Mouse (Mus musculus): Measurements from ENCODE around the gene Hbq1b. TPM values are rescaled to one million over a fixed set of nuclear protein-coding genes. Genes with fewer than 3 reads are reported as not detected.
A peak's percentile ranks its signal among the peaks of the same experiment; 100 is the strongest.
"Not testable (repeated sequence)": the region's sequence is repeated elsewhere in the genome, so short reads cannot be mapped to it uniquely, and the experiment has no call there.

Hbq1b gene
- polyA plus RNA-seq, 1 experiment = 2.9 TPM

GRCm38 (mm10) chr11:32297866-32298531 lies 11.2 kb downstream of the Hbq1b start:
- Histone ChIP-seq H3K4me3 (replicated peaks) (no peak overlapping the region), H3K36me3 (replicated peaks; ENCODE audit: low read length) (no peaks in the 10 kb centered on the region), H3K4me1 (peaks cover 12% of the 10 kb centered on the region), H3K9me3 (no peaks in the 10 kb centered on the region), H3K27me3 (replicated peaks) (peaks cover 39% of the 10 kb centered on the region)
- no peak for TF ChIP-seq FLI1 (IDR thresholded peaks at IDR 0.05; ENCODE audit: low read length)
- no peak for TF ChIP-seq GATA1 (IDR thresholded peaks at IDR 0.05; ENCODE audit: borderline replicate concordance, low read length)

DNA sequence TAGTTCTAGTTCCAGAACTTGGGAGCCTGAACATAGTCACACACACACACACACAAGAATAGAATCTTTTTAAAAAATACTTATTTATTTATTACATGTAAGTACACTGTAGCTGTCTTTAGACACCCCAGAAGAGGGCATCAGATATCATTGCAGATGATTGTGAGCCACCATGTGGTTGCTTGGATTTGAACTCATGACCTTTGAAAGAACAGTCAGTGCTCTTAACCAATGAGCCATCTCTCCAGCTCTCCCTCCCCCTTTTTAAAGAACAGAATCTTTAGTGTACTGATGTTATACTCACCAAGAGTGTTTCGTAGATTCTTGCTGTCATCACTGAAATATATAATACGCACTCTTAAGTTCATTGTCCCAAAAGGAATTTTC lies 11.8 kb downstream of the Hbq1b start:
- Histone ChIP-seq H3K27me3 (replicated peaks) (peaks cover 43% of the 10 kb centered on the region), H3K4me3 (replicated peaks) (no peak overlapping the region), H3K36me3 (replicated peaks; ENCODE audit: low read length) (no peaks in the 10 kb centered on the region), H3K9me3 (no peaks in the 10 kb centered on the region), H3K4me1 (peaks cover 16% of the 10 kb centered on the region)
- TF ChIP-seq GATA1 (IDR thresholded peaks at IDR 0.05; ENCODE audit: borderline replicate concordance, low read length) (no peak), FLI1 (IDR thresholded peaks at IDR 0.05; ENCODE audit: low read length) (no peak)

- H3K4me1 ChIP-seq; H3K9me3 ChIP-seq; H3K36me3 ChIP-seq (replicated peaks; ENCODE audit: low read length): not testable (repeated sequence)
- Histone ChIP-seq H3K4me3 (replicated peaks) (peak within 1 kb of the TSS; percentile 28), H3K27me3 (replicated peaks) (peaks cover 38% of the 10 kb centered on the region)
Measured at GRCm38 (mm10) chr11:32299865-32300264, 13.1 kb downstream of the Hbq1b start, which contains the start of gene Hbq1a. Gene Hbq1a (plus strand): TSS chr11:32300069.

DNA sequence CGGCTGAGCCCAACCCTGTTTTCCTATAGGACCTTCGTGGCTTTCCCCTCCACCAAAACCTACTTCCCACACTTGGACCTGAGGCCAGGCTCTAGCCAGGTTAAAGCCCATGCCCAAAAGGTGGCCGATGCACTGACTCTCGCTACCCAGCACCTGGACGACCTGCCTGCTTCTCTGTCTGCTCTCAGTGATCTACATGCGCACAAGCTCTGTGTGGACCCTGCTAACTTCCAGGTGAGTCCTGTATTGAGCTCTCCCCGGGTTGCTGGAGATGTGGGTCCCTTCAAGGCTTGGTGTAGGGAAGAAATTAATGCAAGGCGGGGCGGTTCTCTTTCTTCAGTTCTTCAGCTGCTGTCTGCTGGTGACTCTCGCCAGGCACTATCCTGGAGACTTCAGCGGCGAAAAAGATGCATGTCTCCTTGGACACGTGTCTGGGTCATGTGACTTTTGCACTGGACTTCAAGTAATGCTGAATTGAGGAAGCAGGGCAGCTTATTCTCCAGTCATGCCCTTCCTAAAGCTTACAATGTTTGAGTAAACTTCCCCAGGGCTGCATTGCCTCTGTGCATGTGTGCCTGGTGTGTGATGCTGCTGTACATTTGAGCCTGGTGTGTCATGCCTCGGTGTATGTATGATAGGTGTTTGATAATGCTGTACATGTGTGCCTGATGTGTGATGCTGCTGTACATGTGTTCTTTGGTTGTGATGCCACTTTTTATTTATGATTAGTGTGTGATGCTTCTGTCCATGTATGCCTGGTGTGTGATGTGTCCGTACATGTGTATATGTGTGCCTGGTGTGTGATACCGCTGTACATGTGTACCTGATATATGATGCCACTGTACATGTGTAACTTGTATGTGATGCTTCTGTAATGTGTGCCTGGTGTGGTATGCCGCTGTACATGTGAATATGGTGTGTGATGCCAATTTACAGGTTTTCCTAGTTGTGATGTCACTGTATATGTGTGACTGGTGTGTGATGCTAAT lies 13.8 kb downstream of the Hbq1b start:
- no peak for TF ChIP-seq FLI1 (IDR thresholded peaks at IDR 0.05; ENCODE audit: low read length)
- TF ChIP-seq GATA1 (IDR thresholded peaks at IDR 0.05; ENCODE audit: borderline replicate concordance, low read length) = no peak
- Histone ChIP-seq H3K4me1 (peaks cover 8% of the 10 kb centered on the region), H3K9me3 (no peaks in the 10 kb centered on the region), H3K4me3 (replicated peaks) (peak overlapping the region; percentile 28), H3K27me3 (replicated peaks) (peaks cover 40% of the 10 kb centered on the region), H3K36me3 (replicated peaks; ENCODE audit: low read length) (no peaks in the 10 kb centered on the region)

DNA sequence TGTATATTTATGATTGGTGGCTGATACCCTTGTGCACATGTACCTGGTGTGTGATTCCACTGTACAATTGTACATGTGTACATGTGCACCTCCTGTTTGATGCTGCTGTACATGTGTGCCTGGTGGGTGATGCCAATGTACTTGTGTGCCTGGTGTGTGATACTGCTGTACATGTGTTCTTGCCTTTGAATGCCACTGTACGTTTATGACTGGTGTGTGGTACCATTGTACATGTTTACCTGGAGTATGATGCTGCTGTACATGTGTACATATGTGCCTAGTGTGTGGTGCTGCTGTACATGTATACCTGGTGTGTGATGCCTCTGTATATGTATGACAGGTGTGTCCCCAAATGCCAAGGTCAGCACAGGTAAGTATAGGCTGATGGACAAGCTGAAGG lies 14.7 kb downstream of the Hbq1b start:
- Histone ChIP-seq H3K4me3 (replicated peaks) (peak overlapping the region; percentile 65), H3K27me3 (replicated peaks) (peaks cover 48% of the 10 kb centered on the region), H3K9me3 (no peaks in the 10 kb centered on the region), H3K36me3 (replicated peaks; ENCODE audit: low read length) (no peaks in the 10 kb centered on the region), H3K4me1 (peaks cover 13% of the 10 kb centered on the region)
- TF ChIP-seq GATA1 (IDR thresholded peaks at IDR 0.05; ENCODE audit: borderline replicate concordance, low read length) = no peak
- TF ChIP-seq FLI1 (IDR thresholded peaks at IDR 0.05; ENCODE audit: low read length) = no peak

DNA sequence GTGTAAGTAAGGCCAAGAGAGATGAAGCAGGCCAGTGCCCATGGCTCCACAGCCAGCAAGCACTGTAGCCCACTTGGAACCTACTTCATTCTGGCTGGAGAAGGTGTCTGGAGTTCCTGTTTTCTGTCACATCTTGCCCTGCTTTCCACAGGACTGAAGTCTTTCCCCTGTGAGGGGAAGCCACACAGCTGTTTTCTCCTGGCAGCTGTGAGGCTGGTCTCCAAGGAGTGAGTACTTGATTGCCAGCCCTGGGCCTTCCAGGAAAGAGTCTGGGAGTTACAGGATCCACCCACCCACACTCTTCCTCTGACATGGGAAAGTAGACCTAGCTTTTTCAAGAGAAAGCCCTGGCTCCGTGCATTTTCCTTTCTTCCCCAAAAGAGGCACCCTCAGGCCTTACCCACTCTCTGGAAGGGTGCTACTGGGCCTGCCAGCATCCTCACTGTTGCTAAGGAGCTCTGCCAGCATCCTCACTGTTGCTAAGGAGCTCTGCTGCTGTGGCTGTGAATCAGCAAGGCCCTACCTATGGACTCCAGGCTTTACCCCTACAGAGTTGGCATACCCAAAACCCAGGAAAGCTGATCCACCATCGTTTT lies 16.2 kb downstream of the Hbq1b start:
- no peaks in the 10 kb centered on the region for H3K36me3 ChIP-seq (replicated peaks; ENCODE audit: low read length)
- no peak for TF ChIP-seq FLI1 (IDR thresholded peaks at IDR 0.05; ENCODE audit: low read length)
- TF ChIP-seq GATA1 (IDR thresholded peaks at IDR 0.05; ENCODE audit: borderline replicate concordance, low read length) = no peak
- H3K4me3 ChIP-seq (replicated peaks) = no peak overlapping the region
- no peaks in the 10 kb centered on the region for H3K9me3 ChIP-seq
- H3K4me1 ChIP-seq = peaks cover 17% of the 10 kb centered on the region
- H3K27me3 ChIP-seq (replicated peaks) = peaks cover 62% of the 10 kb centered on the region

- Histone ChIP-seq H3K27me3 (replicated peaks) (peaks cover 67% of the 10 kb centered on the region), H3K9me3 (no peaks in the 10 kb centered on the region), H3K36me3 (replicated peaks; ENCODE audit: low read length) (no peaks in the 10 kb centered on the region), H3K4me1 (peaks cover 19% of the 10 kb centered on the region), H3K4me3 (replicated peaks) (no peak overlapping the region)
- TF ChIP-seq FLI1 (IDR thresholded peaks at IDR 0.05; ENCODE audit: low read length) (no peak), GATA1 (IDR thresholded peaks at IDR 0.05; ENCODE audit: borderline replicate concordance, low read length) (no peak)
Measured at GRCm38 (mm10) chr11:32303455-32303854, 16.7 kb downstream of the Hbq1b start.

DNA sequence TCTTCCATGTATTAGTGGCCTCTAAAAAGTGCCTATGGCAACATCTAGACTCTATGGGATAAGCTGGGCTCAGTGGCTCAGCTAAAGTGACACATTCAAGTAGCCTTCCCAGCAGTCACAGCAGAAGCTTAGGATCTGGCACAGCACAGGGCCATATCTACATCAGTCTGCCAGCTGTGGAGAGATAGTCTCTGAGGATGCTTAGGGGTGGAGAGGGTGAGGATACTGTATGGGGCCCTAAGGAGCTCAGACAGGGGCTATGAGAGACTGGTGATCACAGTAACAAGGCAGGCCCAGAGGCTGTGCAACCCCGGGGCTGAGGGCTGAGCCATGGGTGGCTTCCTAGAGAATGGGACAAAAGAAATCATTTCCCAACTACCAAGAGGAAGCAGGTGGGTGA lies 20.2 kb downstream of the Hbq1b start:
- Histone ChIP-seq H3K27me3 (replicated peaks) (peaks cover 84% of the 10 kb centered on the region), H3K9me3 (no peaks in the 10 kb centered on the region)
- no peak for TF ChIP-seq FLI1 (IDR thresholded peaks at IDR 0.05; ENCODE audit: low read length)
- TF ChIP-seq GATA1 (IDR thresholded peaks at IDR 0.05; ENCODE audit: borderline replicate concordance, low read length) = no peak

DNA sequence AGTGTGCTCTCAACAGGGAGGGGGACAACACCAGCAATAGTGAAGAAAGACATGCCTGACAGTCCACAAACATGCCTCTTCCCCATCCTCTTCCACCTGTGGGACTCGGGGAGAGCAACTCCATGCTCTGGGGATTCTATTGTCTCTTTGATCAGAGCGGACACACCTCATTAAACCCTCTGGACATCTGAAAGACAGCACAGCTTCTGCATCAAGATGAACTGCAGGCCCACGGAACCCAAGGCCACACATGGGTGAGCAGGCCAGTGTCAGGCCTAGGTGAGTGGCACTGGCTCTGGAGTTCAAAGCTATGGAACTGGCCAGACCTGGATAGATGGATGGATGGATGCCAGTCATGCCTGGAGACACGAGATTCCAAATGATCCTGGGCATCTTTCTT lies 22.7 kb downstream of the Hbq1b start:
- Histone ChIP-seq H3K27me3 (replicated peaks) (peaks cover 81% of the 10 kb centered on the region), H3K4me1 (peaks cover 19% of the 10 kb centered on the region; the same call in 1 of the 2 replicates), H3K36me3 (replicated peaks; ENCODE audit: low read length) (no peaks in the 10 kb centered on the region), H3K4me3 (replicated peaks) (no peak overlapping the region), H3K9me3 (no peaks in the 10 kb centered on the region)
- no peak for TF ChIP-seq GATA1 (IDR thresholded peaks at IDR 0.05; ENCODE audit: borderline replicate concordance, low read length)
- no peak for TF ChIP-seq FLI1 (IDR thresholded peaks at IDR 0.05; ENCODE audit: low read length)

More for the DNA sequence above, 20.2 kb downstream of the Hbq1b start:
- Histone ChIP-seq H3K4me1 (peaks cover 27% of the 10 kb centered on the region), H3K36me3 (replicated peaks; ENCODE audit: low read length) (no peaks in the 10 kb centered on the region), H3K4me3 (replicated peaks) (no peak overlapping the region)
